Mouse (Mus musculus) midbrain, embryonic 16.5 days (tissue): ENCODE results near the gene Dtx1. TPM values are rescaled to one million over a fixed set of nuclear protein-coding genes. Genes with fewer than 3 reads are reported as not detected.

Experiments used
- polyA plus RNA-seq: library from polyadenylated mRNA; unstranded; fragments of >200 nt; fragmentation: Nextera tagmentation; extraction: Ambion mirVana; gene quantifications from 2 replicates; pipeline ENCODE4 v1.2.1, GENCODE M21; 2015

Dtx1 gene
- polyA plus RNA-seq, 1 experiment from 2014 or later: 49.6 TPM

Other genes starting within 250 kb of the Dtx1 start
- gene Sdsl, start 239.1 kb downstream of the Dtx1 start, polyA plus RNA-seq: 5.1 and 5.6 TPM in 2 replicates
- 0.36 TPM in 1 of 2 replicates, not detected in the other for gene Sds, start 235.4 kb downstream of the Dtx1 start, polyA plus RNA-seq
- gene Plbd2, start 208.3 kb downstream of the Dtx1 start, polyA plus RNA-seq: 28.7 and 30.6 TPM in 2 replicates
- gene Slc8b1, start 200.8 kb downstream of the Dtx1 start, polyA plus RNA-seq: 2.0 and 2.3 TPM in 2 replicates
- gene Tpcn1, start 123.3 kb downstream of the Dtx1 start, polyA plus RNA-seq: 13.1 and 13.5 TPM in 2 replicates
- 2.0 and 2.1 TPM in 2 replicates for gene Iqcd, start 122.9 kb downstream of the Dtx1 start, polyA plus RNA-seq
- 27.2 and 33.1 TPM in 2 replicates for gene Rita1, start 99.3 kb downstream of the Dtx1 start, polyA plus RNA-seq
- 38.7 and 39.9 TPM in 2 replicates for gene Ddx54, start 99.2 kb downstream of the Dtx1 start, polyA plus RNA-seq
- gene Cfap73, start 77.7 kb downstream of the Dtx1 start, polyA plus RNA-seq: 0.47 and 1.2 TPM in 2 replicates
- 2.4 and 4.9 TPM in 2 replicates for gene Rasal1, start 63.1 kb downstream of the Dtx1 start, polyA plus RNA-seq
- gene Oas2, start 37.9 kb upstream of the Dtx1 start, polyA plus RNA-seq: 0.14 and 0.26 TPM in 2 replicates
- gene Oas3, start 65.7 kb upstream of the Dtx1 start, polyA plus RNA-seq: 1.1 and 1.4 TPM in 2 replicates
- 0.34 and 0.72 TPM in 2 replicates for gene Oas1e, start 83.6 kb upstream of the Dtx1 start, polyA plus RNA-seq
- gene Oas1c, start 100.6 kb upstream of the Dtx1 start, polyA plus RNA-seq: 0.17 and 0.45 TPM in 2 replicates
- not detected in 2 replicates for gene Oas1f, start 135.4 kb upstream of the Dtx1 start, polyA plus RNA-seq
- gene Oas1h, start 149.5 kb upstream of the Dtx1 start, polyA plus RNA-seq: not detected in 2 replicates
- gene Oas1g, start 175.7 kb upstream of the Dtx1 start, polyA plus RNA-seq: not detected in 2 replicates
- 0.46 and 0.84 TPM in 2 replicates for gene Oas1a, start 195.6 kb upstream of the Dtx1 start, polyA plus RNA-seq
- 0.16 and 0.23 TPM in 2 replicates for gene Oas1d, start 202.6 kb upstream of the Dtx1 start, polyA plus RNA-seq